Mouse (Mus musculus) kidney, adult 18-20 months (tissue): ENCODE data around the gene Ccdc85a.

Experiments
- DNase-seq: peaks from one replicate; pipeline ENCODE4 v3.0.0; 2021

Gene Ccdc85a

GRCm38 (mm10) chr11:28583911-28584434 is at the start of gene Ccdc85a:
Gene Ccdc85a, minus strand, starts transcription at chr11:28584324.
- DNase-seq: peak; percentile 71

- no peak for DNase-seq
These were observed 49.5 kb upstream of the Ccdc85a start for GRCm38 (mm10) chr11:28633571-28634125.

GRCm38 (mm10) chr11:28633093-28633492 is 49.0 kb upstream of the Ccdc85a start:
- DNase-seq: no peak

- DNase-seq: no peak
These were observed 46.6 kb upstream of the Ccdc85a start for GRCm38 (mm10) chr11:28630771-28631170.

- DNase-seq: no peak
These were observed 26.8 kb upstream of the Ccdc85a start for GRCm38 (mm10) chr11:28610781-28611491.

GRCm38 (mm10) chr11:28583138-28583910 is 800 bp downstream of the Ccdc85a start:
- peak; percentile 17 for DNase-seq

- DNase-seq: peak; percentile 5
These were observed 1.9 kb downstream of the Ccdc85a start for GRCm38 (mm10) chr11:28582218-28582617.

GRCm38 (mm10) chr11:28572423-28572822 is 11.7 kb downstream of the Ccdc85a start:
- no peak for DNase-seq

- DNase-seq: no peak
These were observed 27.7 kb downstream of the Ccdc85a start for GRCm38 (mm10) chr11:28556420-28556819.

GRCm38 (mm10) chr11:28543429-28543828 is 40.7 kb downstream of the Ccdc85a start:
- DNase-seq: no peak

- no peak for DNase-seq
These were observed 42.8 kb downstream of the Ccdc85a start for GRCm38 (mm10) chr11:28541307-28541706.

- no peak for DNase-seq
These were observed 50.8 kb downstream of the Ccdc85a start for GRCm38 (mm10) chr11:28533286-28533685.

GRCm38 (mm10) chr11:28501190-28501589 is 82.9 kb downstream of the Ccdc85a start:
- DNase-seq: no peak

- DNase-seq: no peak
These were observed 87.1 kb downstream of the Ccdc85a start for GRCm38 (mm10) chr11:28497034-28497433.

GRCm38 (mm10) chr11:28493362-28493761 is 90.8 kb downstream of the Ccdc85a start:
- no peak for DNase-seq

- DNase-seq: no peak
These were observed 92.8 kb downstream of the Ccdc85a start for GRCm38 (mm10) chr11:28491330-28491729.

GRCm38 (mm10) chr11:28484083-28484729 is 99.9 kb downstream of the Ccdc85a start:
- DNase-seq: no peak

GRCm38 (mm10) chr11:28477088-28477487 is 107.0 kb downstream of the Ccdc85a start:
- no peak for DNase-seq

- no peak for DNase-seq
These were observed 118.4 kb downstream of the Ccdc85a start for GRCm38 (mm10) chr11:28465726-28466125.

GRCm38 (mm10) chr11:28464926-28465325 is 119.2 kb downstream of the Ccdc85a start:
- DNase-seq: no peak

- DNase-seq: no peak
These were observed 125.0 kb downstream of the Ccdc85a start for GRCm38 (mm10) chr11:28459165-28459564.

GRCm38 (mm10) chr11:28439877-28440276 is 144.2 kb downstream of the Ccdc85a start:
- DNase-seq: no peak
